Mouse (Mus musculus): ENCODE data around the gene Spred2.

DNA sequence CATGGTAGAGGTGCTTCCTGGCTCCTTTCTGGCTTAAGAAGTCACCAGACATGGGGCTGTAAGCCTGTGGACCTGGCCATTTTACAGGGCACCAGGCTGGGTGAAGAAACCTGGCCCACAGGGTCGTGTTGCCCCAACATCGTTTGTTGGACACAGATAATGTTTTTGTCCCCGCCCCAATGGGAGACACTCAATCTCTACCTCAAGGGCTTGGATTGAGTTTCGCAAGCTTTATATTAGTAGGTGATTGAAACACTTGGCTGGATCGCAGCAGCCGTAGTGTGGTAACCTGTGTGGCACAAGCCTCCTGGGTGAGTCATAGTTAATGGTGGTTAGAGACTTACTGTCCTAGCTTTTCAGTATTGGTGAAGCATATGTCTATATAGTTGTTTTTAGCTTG is 36.9 kb downstream of the Spred2 start:
- TF ChIP-seq CTCF (IDR thresholded peaks at IDR 0.05; ENCODE audit: low read depth) (no peak), EP300 (optimal IDR thresholded peaks at IDR 0.05) (no peak)

Measured in stomach, postnatal 0 days (tissue).